Mouse (Mus musculus): ENCODE results near the gene Spindoc.

- no peak for TF ChIP-seq CTCF (IDR thresholded peaks at IDR 0.05; ENCODE audit: extremely low read depth, insufficient read depth, insufficient read length, insufficient replicate concordance)
- TF ChIP-seq POLR2A (IDR thresholded peaks at IDR 0.05; ENCODE audit: low read depth, low read length), result no peak
Measured at GRCm38 (mm10) chr19:7313660-7314059, 69.1 kb downstream of the Spindoc start.

All from spleen, adult 2 months (tissue).